Mouse (Mus musculus) thymus, adult 2 months (tissue): ENCODE measurements around the gene Ldhb. TPM values are rescaled to one million over a fixed set of nuclear protein-coding genes. Genes with fewer than 3 reads are reported as not detected.
A peak's percentile ranks its signal among the peaks of the same experiment; 100 is the strongest.
"Not testable (repeated sequence)": the region's sequence is repeated elsewhere in the genome, so short reads cannot be mapped to it uniquely, and the experiment has no call there.

Experiments used
- DNase-seq: peaks from one replicate; pipeline ENCODE4 v3.0.0; 2021
- H3K27ac ChIP-seq: fragments of 200-500 bp; 2 replicates; pipeline ENCODE4 v1.5.1; 2012; ENCODE audit warnings: low read length, control low read depth; ENCODE audit not compliant: control insufficient read depth, insufficient read depth
- H3K27me3 ChIP-seq: fragments of 200-500 bp; 2 replicates; pipeline ENCODE4 v1.6.1; 2012; ENCODE audit warnings: mild to moderate bottlenecking, low read length, moderate library complexity, mixed read lengths; ENCODE audit not compliant: control insufficient read depth, insufficient read depth
- H3K36me3 ChIP-seq: fragments of 200-500 bp; 2 replicates; pipeline ENCODE4 v1.6.1; 2012; ENCODE audit warnings: mild to moderate bottlenecking, low read length, moderate library complexity; ENCODE audit not compliant: control insufficient read depth, insufficient read depth
- H3K4me1 ChIP-seq: fragments of 200-500 bp; replicated peaks from 2 replicates; pipeline ENCODE4 v1.6.1; 2012; ENCODE audit warnings: low read length; ENCODE audit not compliant: control insufficient read depth, insufficient read depth
- H3K4me3 ChIP-seq: fragments of 200-500 bp; 2 replicates; pipeline ENCODE4 v1.5.1; 2012; ENCODE audit warnings: mild to moderate bottlenecking, low read length, control low read depth, moderate library complexity; ENCODE audit not compliant: control insufficient read depth, insufficient read depth
- CTCF ChIP-seq: fragments of 200-500 bp; IDR thresholded peaks from 2 replicates; pipeline ENCODE4 v1.5.1; 2012; ENCODE audit warnings: mild to moderate bottlenecking, control low read depth, low read length, moderate library complexity, borderline replicate concordance; ENCODE audit not compliant: control insufficient read depth, poor library complexity, insufficient read depth; ENCODE audit errors: extremely low read depth
- POLR2A ChIP-seq: fragments of 200-500 bp; IDR thresholded peaks from 2 replicates; pipeline ENCODE4 v1.6.1; 2012; ENCODE audit warnings: mild to moderate bottlenecking, low read length, control low read depth, moderate library complexity; ENCODE audit not compliant: control insufficient read depth, poor library complexity, insufficient read depth; ENCODE audit errors: extremely low read depth
- WGBS: fragments of 180-500 bp; shearing (Covaris S2); methylation state at CpG from one replicate; pipeline ENCODE4 v1.1.7; 2018; 5-methylcytosine and 5-hydroxymethylcytosine counted together
- polyA plus RNA-seq: library from polyadenylated mRNA; depleted of rRNA; stranded (reverse); fragments of >200 nt; gene quantifications from 2 replicates; pipeline ENCODE4 v1.2.3, GENCODE M21; 2012

Gene Ldhb
- polyA plus RNA-seq, 1 experiment: 525 TPM

DNA sequence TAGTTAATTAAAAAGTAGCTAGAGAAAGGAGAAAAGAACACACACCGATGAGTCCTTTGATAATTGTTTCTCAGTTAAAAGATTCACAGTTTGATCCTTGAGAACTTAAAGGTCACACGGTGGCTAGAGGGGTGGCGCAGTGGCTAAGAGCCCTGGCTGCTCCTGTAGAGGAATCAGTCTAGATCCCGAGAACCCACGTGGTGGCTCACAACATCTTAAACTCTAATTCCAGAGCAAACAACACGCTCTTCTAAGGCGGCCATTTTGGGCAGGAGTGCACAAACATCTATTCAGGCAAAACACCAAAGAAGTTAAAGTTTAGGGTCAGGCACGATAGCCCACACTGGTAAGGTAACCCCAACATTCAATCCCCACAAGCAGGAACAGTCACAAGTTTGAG lies 4.2 kb downstream of the Ldhb start:
- no peak overlapping the region for H3K4me3 ChIP-seq
- 90% methylated on average over 8 of the region's 8 CpGs for WGBS
- peaks cover 31% of the 10 kb centered on the region for H3K4me1 ChIP-seq
- TF ChIP-seq POLR2A (no peak), CTCF (no peak)
- peaks cover 33% of the 10 kb centered on the region for H3K36me3 ChIP-seq
- no peak for DNase-seq
- H3K27me3 ChIP-seq: no peaks in the 10 kb centered on the region
- H3K27ac ChIP-seq: no peak overlapping the region

DNA sequence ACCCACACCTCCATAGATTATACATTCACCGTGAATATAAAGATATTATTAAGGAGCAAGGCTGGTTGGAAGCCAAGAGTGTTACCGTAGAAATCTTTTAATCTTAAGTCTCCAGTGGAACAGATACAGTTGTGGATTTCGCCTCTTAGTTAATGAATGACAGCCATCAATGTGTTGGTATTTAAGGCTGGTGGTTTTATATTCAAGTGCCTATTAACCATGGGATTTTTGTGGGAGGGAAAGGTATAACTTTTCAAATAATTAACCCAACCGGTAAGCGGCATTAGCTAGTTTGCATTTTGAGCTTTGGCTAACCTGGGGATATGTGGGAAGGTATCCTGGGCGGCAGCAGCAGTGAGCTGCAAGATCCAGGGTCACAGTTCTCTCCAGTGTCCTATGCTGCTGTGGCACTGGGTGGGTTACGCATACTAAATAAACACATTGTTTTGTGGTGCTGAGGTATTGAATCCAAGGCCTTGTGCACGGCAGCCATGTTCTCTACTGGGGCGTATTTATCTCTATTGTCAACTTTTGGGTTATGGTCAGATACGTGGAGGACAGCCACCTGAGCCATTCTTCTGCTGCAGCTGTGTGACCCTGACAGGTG lies 5.1 kb downstream of the Ldhb start:
- H3K27me3 ChIP-seq: no peaks in the 10 kb centered on the region
- WGBS: 96% methylated on average over 10 of the region's 10 CpGs
- peaks cover 24% of the 10 kb centered on the region for H3K4me1 ChIP-seq
- no peak for DNase-seq
- no peak overlapping the region for H3K27ac ChIP-seq
- TF ChIP-seq CTCF (no peak), POLR2A (no peak)
- no peak overlapping the region for H3K4me3 ChIP-seq
- peaks cover 43% of the 10 kb centered on the region for H3K36me3 ChIP-seq

DNA sequence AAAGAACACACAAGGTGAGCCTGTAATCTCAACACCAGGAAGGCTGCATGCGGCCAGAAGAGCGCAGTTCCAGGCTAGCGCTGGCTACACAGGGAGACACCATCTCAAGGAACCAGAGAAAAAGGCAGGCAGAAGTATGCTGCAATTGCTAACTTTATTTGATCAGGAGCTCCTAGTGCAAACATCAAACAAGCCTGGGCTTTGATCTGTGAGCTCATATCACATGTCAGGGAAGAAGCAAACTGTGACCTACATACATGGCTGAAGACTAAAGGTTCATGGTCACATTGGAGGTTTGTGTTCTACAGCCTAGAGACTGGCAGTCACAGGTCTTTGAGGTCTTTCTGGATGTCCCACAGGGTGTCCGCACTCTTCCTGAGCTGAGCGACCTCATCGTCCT lies 17.6 kb downstream of the Ldhb start:
- H3K4me3 ChIP-seq, H3K27me3 ChIP-seq: not testable (repeated sequence)
- H3K4me1 ChIP-seq: peaks cover 12% of the 10 kb centered on the region
- 60% methylated on average over 6 of the region's 6 CpGs for WGBS
- DNase-seq: peak; percentile 53
- H3K36me3 ChIP-seq: peaks cover 57% of the 10 kb centered on the region
- H3K27ac ChIP-seq: peak overlapping the region; percentile 88

DNA sequence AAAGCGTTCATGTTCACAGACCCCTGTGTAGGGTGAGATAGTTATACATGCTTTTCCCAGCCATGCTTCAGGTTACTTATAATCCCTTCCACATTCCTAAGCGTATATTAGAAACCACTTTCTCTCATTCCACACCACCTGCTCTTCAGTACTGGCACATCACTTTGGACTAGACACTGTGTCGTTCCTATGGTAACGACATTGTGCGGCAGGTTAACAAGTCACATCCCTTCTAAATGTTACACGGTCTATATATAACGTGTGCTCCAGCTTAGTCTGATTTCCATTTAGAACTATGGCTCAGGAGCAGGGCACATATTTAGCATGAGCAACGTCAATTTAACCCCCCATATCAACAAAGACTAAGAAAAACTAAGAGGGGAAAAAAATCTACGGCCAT lies 20.1 kb downstream of the Ldhb start:
- Histone ChIP-seq H3K36me3 (peaks cover 32% of the 10 kb centered on the region), H3K4me3 (no peak overlapping the region), H3K4me1 (peaks cover 12% of the 10 kb centered on the region), H3K27ac (no peak overlapping the region), H3K27me3 (no peaks in the 10 kb centered on the region)
- no peak for TF ChIP-seq POLR2A
- TF ChIP-seq CTCF: no peak
- no peak for DNase-seq
- WGBS: 97% methylated on average over 9 of the region's 9 CpGs

DNA sequence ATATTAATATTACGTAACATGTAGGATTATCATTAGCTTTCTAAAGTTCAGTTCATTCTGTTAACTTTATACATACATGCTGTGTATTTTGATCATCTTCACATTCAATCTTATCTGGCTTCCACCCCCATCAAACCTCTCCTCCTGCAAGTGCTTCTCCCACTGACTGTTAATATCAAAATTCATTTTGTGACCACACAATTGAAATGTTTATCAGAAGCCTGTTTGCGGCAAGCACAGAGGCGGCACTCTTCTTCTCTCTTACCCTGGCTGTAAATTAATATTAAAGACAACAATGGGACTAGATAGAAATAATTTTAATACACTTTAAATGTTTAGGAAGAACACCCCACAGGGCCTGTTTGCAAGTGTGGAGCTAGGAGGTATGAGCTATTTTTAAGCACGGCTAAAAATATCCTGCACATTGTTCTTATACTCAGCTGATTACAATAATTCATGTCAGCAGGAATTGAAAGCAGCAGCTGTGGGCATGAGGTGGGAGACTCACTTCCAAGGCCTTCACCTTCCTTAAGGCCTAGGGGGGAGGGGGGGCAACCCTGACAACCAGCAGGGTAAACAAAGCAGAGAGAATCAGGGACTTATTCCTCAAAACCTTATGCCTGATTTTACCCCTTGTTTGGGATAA lies 22.2 kb downstream of the Ldhb start:
- DNase-seq: no peak
- H3K4me1 ChIP-seq: peaks cover 12% of the 10 kb centered on the region
- no peak overlapping the region for H3K27ac ChIP-seq
- WGBS: 84% methylated on average over 4 of the region's 4 CpGs
- H3K36me3 ChIP-seq: peaks cover 19% of the 10 kb centered on the region
- no peaks in the 10 kb centered on the region for H3K27me3 ChIP-seq
- H3K4me3 ChIP-seq: no peak overlapping the region
- TF ChIP-seq POLR2A (no peak), CTCF (no peak)

DNA sequence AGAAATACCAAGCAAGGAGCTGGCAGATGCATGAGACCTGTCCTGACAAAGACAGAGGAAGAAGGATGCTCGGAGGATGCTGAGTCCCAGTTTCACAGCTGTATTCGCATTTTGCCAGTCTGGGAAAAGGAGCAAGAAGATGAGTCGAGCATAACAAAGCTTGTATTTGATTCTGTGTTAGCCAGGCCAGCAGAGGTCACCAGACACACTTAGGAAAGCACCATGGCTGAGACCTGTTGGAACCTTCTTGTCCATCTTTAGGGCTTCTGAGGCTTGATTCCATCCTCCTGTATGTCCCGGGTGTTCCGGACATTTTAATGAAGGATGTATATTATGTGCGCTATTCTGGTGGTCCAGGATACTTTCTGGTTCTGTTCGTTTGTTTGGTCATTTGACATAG lies 30.5 kb downstream of the Ldhb start:
- no peaks in the 10 kb centered on the region for H3K36me3 ChIP-seq
- H3K27ac ChIP-seq: no peak overlapping the region
- H3K4me1 ChIP-seq: no peaks in the 10 kb centered on the region; the same call in 1 of the 2 replicates
- TF ChIP-seq POLR2A (no peak), CTCF (no peak)
- WGBS: 75% methylated on average over 7 of the region's 7 CpGs
- H3K27me3 ChIP-seq: no peaks in the 10 kb centered on the region
- peak; percentile 26 for DNase-seq
- H3K4me3 ChIP-seq: no peak overlapping the region

DNA sequence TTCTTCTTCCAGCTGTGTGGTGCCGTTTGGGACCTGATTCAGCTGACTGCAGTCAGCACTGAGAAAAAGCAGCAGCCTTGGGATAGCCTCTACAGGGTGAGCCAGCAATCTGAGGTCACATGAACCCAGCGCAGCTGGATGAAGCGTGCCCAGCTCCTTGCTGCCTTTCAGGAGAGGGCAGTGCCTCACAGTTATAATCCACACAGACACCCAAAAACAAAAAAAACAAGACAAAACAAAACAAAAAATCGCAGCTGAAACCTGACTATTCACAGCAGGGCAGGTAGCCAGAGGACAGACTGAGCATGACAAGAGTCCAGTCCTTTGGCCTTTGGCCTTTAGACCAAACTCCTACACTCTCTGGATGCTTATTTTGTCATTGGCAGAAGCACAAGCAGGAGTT lies 35.0 kb downstream of the Ldhb start, which contains the start of gene Gys2:
TSS of gene Gys2 (minus strand) at position 309 of the 403 bp plus-strand sequence.
- TF ChIP-seq POLR2A (no peak), CTCF (no peak)
- WGBS: 86% methylated on average over 4 of the region's 4 CpGs
- no peaks in the 10 kb centered on the region for H3K4me1 ChIP-seq
- H3K27me3 ChIP-seq: no peaks in the 10 kb centered on the region
- no peaks in the 10 kb centered on the region for H3K36me3 ChIP-seq
- no peak within 1 kb of the TSS for H3K4me3 ChIP-seq
- no peak for DNase-seq
- no peak within 1 kb of the TSS for H3K27ac ChIP-seq
